Mouse (Mus musculus) thymus, postnatal 0 days (tissue): Measurements from ENCODE around the gene Tnk1. TPM values are rescaled to one million over a fixed set of nuclear protein-coding genes. Genes with fewer than 3 reads are reported as not detected.

Source experiments
- DNase-seq: peaks from one replicate; pipeline ENCODE4 v3.0.0-alpha.2; 2015; ENCODE audit warnings: low spot score
- polyA plus RNA-seq: library from polyadenylated mRNA; unstranded; fragments of >200 nt; fragmentation: Nextera tagmentation; extraction: Ambion mirVana; gene quantifications from 2 replicates; pipeline ENCODE4 v1.2.1, GENCODE M21; 2015

Gene Tnk1
- polyA plus RNA-seq: 1.1 and 1.5 TPM in 2 replicates

DNA sequence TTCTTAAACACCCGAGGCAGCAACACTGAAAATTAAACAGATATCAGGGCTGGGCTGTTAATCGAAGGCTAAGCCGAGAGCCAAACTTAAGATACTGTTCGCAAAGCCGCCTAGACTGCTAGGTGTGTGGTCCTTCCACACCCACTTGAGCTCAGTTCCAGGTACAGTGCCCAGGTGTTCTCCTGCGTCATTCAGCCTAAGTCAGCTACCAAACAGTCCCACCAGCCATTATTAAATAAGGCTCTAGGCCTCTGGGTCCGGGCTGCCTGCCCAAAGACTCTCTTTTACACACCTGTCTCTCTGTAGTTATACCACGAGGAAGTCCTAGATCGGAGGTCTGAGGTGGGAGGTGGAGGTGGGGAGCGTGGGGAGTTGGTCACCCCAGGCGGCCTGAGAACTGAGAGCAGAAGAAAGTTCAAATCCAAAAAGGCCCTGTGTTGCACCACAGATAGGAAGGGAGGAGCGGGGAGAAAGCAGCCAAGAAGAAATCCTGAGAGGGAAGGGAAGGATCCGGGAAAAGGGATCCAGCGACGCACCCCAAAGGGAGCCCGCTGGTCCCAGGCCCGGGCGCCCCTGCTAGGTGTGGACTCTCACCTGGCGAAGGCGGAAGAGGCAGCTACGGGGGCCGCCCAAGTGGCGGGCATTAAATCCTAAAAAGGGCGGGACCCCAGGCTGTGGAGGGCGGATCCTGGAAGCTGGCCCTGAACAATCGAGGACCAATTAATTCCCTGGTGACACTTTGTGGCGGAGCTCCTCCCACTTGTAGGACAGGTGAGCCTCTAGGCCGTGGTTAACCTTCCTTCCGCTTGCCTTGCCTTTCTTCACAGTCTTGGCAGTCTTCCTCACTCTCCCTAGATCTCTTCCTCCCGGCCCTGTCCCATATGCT, at the start of gene Tnk1:
TSS of gene Tnk1 (minus strand) at position 618 of the 886 bp plus-strand sequence.
- no peak for DNase-seq

DNA sequence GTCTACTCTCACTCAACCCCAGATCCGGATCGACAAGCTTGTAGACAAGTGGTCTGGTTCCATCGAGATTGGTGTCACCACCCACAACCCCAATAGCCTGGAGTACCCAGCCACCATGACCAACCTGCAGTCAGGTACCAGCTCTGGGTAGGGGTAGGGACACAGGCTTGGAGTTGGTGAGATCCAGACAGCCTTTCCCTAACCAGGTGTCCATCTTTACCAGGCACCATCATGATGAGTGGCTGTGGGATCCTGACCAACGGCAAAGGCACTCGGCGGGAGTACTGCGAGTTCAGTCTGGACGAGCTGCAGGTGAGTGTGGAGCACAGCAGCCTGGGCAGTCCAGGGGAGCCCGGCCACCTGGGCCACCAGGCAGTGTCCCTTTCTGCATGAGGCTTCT, 45.8 kb upstream of the Tnk1 start:
- no peak for DNase-seq

DNA sequence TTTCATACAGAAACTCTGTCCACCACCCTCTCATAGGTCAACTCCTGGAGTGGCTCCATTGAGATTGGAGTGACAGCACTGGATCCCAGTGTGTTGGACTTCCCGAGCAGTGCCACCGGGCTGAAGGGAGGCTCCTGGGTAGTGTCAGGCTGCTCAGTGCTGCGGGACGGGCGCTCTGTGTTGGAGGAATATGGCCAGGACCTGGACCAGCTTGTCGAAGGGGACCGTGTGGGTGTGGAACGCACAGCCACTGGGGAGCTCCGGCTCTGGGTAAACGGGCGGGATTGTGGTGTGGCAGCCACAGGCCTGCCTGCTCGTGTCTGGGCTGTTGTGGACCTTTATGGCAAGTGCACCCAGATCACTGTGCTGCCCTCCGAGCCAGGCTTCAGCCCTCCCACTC, 44.4 kb upstream of the Tnk1 start:
- no peak for DNase-seq

DNA sequence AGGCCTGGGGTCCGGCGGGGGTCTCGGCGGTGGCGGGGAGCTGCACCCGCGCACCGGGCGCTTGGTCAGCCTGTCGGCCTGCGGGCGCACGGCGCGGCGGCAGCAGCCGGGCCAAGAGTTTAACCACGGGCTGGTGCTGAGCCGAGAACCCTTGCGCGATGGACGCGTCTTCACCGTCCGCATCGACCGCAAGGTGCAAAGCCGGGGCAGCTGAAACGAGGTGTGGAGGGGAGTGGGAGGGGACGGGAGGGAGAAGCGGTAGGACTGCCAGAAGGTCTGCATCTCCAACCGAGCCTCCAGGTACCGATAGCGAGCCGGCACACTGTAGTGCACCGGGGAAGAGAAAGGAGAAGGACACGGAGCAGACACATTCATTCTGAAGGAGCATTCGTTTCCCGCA, 43.5 kb upstream of the Tnk1 start:
- no peak for DNase-seq

DNA sequence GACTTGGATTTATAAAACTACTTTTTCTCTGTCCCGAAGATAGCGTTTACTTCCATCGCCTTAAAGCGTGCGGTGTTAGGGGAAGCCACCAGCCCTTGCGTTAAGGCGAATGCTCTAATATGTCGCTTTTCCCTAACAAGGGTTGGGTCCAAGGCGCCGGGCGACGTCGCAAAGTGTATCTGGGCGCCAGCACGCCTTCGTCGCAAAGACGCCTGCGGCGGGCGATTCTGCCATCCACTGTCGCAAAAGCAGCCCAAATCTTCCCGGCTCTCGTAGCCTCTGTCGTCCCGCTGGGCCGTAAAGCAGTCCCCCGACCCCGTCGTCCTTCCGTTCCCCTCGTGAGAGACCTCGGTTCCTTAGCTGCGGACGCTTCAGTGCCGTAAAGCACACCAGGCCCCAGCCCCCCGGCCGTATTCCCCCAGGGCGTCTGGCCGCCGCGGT, 42.9 kb upstream of the Tnk1 start:
- DNase-seq: peak; percentile 98

DNA sequence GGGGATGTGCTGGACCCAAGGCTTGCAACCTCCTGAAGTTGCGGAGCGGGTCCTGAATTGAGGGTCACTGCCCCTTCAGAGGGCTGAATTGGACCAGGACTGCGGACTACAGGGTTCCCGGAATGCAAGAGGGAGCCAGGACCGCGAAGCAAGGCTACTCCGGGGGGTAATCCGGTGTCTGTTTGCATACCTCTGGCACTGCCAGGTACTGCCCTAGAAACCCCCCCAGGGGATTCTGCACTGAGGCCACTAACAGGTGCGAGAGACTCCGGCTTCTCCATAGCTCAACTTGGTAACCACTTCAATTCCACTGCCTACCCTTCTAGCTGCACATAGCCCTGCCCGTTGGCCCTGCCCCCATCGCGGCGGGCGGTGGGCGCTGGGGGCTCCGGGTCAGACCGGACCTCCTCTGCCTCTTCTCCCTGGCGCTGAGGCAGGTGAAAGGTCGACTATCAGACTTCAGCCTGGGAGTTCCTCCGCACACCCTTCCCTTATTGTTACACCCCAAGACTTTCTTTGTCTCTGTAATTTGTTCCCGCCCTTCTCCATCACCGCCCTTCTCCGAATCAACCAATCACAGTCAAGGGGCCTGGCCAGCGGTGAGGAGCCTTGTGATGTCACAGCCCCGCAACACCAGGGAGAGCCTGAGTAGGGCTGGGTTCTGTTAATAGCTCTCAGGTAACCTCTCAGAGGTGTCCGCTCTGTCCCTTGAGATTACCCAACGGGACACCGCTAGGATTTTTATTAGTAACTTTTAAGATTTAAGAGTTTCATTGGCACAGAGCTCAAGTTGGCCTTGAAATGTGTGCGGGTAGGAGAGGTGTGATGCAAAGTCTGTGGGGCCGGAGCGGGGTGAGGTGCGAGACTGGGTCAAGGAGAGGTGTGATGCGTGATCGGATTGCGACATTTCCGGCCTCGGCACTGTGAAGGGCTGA, 42.2 kb upstream of the Tnk1 start, which contains the start of the genes 2810408A11Rik and Neurl4:
TSS of gene 2810408A11Rik (minus strand) at position 517 of the 935 bp plus-strand sequence.
TSS of gene Neurl4 (plus strand) at position 602 of the 935 bp plus-strand sequence.
- peak; percentile 96 for DNase-seq

DNA sequence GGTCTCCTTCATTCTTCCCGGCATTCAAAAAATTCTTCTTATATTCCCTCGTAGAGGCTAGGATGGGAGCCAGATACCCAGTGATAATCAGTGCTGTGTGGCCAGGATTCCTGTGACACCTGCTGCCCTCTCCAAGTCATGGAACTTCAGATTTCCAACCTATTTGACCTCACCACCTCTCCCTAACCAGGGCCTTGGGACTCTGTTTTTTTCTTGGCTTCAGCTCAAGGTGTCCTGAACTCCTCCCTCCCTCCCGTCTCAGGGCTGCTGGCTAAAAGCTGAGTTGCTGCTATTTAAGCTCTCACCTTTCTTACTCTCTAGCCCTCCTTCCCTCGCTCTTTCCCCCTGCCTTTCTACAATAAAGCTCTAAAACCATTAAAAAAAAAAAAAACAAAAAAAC, 41.3 kb upstream of the Tnk1 start:
- no peak for DNase-seq

DNA sequence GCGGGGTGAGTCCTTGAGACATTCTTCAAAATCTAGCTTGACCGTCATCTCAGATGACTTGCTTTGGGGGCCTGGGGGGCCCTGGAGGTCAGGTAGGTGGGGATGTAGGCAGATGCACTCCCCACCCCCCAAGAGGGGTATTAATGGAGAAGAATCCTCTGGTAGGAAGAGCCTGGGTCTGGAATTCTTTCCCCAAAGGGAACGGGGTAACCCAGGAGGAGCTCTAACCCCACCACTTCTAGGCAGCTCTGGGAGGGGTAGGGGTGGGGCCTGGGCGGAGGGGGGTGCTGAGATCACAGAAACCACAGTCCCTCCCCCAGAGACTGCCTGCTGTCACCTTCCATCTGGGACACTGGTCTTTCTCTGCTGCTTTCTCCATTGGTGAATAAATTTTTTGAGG, 36.8 kb upstream of the Tnk1 start, which contains the start of gene Acap1:
TSS of gene Acap1 (minus strand) at position 249 of the 400 bp plus-strand sequence.
- DNase-seq: peak; percentile 81

DNA sequence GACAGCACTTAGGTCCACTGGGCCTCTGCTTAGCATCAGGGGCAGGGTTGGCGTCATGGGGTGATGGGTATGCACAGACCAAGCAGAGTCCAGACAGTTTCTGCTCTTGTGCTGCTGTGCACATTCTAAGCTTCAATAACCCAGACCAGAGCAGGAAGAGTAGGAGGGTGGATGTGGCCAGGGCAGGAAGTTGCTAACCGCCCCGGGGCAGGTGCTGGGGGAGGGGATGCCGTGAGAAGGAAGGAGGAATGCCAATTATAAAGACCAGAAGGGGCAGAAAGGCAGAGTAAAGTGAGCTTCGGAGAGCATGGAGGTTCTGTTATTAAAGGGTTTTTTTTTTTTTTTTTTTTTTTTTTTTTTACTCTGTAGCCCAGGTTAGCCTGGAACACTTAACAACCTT, 36.1 kb upstream of the Tnk1 start:
- DNase-seq: peak; percentile 88

DNA sequence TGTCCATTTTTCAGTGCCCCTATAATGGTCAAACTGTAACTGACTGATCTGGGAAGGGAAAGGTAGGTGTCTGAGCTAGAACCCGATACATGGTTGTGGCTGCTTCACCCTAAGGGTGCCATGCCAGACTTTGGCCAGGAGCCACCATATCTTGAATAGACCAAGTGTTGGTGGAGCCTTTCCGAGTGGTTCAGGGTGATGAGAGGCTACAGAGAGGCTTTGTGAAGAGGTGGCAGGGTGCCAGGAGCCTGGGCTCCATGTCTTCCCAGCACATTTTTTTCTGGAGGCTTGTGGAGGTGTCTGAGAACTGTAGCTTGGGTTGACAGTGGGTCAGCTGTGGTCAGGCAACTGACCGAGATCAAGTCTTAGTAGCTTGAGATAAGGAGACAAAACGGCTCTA, 33.0 kb upstream of the Tnk1 start:
- DNase-seq: no peak

DNA sequence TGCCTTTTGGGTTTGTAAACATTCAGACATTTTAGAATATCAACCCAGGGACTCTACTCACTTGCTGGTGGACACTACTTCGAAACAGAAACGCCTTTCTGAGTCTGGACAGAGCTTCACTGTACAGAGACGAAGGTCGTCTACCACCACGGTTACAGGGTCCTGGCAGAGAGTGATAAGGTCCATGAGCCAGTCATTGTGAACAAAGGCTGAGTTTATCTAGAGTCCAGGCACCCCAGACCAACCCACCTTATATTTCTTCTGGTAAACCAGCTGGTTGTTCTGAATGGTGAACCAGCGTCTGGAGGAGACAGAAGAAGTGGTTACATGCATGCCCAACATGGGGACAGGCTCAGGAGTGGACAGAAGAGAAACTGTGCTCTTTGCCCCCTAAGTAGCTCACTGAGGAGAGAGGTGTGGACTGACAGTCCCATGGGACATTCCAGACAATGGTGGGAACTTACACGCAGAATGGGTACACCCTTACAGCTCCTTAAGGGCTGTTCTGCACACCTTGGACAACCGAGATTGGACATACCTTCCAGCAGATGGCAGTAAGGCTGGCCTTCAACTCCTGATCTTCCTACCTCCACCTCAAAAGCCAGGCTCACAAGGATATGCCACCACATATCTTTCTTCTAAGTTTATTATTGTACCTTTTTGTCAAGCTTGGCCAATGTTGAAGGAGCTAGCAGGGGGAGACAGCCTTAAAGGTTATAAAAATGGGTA, 28.5 kb upstream of the Tnk1 start:
- no peak for DNase-seq

DNA sequence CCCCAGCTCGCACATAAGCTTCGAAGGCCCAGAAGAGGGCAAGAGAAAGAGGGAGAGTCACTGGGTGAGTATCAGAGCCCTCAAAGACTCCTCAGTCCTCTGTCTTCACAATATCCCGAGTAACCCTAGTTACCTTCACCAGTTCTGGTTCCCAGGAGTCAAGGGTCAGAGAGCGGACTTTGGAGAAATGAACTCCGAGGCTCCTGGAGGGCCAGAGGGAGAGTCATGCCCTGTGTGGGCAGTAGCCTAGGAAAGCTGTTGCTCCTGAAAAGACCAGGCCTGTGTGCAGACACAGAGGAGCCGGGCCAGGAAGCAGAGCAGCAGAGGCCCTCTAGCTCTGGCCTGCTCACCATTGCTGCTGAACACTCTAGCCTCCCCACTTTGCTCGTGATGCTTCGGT, 26.1 kb upstream of the Tnk1 start:
- DNase-seq: no peak

DNA sequence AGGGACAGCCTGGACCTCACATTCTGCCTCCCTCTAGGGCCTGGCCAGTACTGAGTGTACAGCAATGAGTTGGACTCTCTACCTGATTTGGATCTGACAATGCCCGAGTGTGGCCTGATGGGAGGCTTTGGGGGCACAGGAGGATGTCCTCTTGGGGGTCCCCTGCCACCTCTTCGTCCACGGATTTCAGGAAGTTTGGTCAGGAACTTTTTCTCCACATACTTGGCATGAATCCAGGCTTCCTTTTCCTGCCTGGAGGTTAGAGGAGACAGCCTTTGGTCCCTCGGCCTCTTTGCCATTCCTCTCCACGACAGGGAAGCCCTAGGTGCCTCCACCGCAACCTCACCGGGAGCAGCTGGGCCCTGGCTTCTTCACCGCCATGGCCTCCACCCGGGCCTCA, 25.7 kb upstream of the Tnk1 start:
- no peak for DNase-seq

DNA sequence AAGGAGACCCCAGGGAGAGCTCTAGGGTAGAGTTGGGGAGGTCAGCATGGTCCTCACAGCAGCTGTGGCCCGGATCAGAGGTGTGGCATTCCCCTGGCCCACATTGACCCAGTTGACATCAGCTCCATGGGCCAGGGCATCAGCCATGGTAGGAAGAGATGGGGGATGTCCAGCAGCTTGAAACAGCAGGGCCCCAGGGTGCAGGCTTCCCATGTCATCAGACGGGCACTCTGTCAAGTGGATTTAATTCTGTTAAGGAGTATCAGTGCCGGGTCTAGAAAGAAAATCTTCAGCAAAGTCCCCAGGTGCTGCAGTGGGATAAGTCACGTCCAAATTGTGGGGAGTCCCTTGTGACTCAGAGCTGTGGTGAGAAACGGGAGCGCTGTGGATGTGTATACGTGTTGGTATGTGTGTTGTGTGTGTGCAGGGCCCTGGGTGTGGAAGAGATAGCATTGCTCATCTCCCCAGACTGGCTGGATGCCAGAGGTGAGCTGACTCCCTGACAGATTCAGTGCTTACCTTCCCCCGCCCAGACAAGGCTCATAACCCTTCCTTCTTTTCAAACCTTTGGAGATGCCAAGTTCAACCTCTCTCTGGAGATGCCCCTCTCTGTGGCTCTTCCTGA, 25.1 kb upstream of the Tnk1 start:
- DNase-seq: no peak

DNA sequence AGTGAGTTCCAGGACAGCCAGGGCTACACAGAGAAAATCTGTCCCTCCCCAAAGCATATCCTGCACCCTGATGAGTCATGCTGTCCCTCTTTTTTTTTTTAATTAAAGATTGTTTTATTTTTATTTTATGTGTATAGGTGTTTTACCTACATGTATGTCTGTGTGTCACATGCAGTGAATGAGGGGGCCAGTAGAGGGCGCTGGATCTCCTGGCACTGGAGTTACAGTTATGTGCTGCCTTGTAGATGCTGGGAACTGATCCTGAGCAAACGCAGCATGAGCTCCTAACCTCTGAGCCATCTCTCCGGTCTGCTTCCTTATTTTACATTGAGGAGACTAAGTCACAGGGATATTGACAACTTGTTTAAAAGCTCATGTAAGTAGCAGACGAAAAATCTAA, 24.5 kb upstream of the Tnk1 start:
- peak; percentile 59 for DNase-seq

DNA sequence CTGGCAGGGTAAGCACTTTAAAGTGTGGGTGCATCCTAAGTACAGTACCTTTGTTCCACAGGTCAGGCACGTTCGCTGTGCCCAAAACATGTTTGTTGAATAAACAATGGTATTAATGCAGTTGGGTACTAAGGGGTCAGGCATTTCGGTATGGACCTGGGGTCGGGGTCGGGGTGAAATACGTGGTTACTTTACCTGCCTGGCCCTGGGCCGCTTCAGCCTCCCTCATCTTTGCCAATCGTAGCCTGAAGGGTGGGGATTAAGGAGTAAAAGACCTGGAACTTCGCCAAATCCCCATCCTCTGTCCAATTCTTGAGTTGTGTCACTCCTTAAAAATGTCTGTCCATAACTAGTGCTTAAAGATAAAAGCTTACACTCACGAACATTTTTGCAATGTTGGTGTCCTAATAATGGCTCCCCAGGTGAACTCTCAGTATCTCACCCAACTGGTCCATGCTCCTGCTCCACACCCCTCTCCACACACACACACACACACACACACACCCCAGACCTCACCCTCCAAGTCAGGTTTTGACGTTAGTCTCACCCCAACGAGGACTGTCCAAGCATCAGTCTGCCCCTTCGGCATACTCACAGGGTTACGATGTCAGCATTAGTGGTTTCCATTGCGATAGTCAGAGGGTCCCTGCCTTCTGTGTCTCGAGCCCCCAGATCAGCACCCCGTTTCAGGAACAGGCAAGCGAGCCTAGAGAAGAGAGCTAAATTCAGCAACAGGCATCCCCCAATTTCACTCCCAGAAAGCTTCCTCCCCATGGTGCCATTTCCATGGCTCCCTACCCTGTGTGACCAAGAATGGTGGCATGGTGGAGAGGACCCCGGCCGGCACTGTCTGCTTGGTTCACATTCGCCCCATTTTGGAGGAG, 23.5 kb upstream of the Tnk1 start:
- DNase-seq: no peak

DNA sequence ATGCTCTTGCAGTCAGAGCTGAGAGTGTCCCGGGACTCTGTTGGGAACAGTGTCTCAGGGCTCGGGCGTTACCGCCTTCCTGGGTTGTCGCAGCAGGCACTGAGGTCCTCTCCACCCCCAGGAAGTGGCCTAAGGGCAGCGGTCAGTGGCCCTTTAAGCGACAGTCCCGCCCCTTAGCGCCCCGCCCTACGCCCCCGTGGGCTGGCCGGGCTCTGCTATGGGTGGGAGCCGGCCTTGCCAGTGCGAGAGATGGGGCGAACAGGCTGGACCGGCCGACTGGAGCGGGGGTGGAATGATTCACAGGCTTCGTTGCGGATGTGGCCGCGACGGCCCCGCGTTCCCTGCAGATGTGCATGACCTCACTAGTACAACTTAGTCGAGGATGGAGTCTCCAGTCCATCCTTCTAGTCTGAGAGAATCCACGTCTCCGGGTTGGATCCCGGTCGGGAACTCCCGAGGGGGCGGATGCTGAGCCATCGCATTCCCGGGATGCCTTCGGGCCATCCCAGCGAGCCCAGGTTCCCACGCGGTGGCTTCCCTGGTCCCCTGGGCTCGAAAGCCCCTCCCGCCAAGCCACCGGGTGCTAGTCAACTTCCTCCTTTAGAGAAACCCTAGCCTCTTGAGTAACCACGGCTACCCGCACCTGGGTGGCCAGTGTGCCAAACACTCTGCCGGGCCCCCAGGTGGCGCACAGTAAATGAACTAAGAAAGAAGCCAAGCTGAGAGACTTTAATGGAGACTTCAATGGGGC, 22.5 kb upstream of the Tnk1 start, which contains the start of gene Kctd11:
TSS of gene Kctd11 (minus strand) at position 554 of the 751 bp plus-strand sequence.
- peak; percentile 80 for DNase-seq

DNA sequence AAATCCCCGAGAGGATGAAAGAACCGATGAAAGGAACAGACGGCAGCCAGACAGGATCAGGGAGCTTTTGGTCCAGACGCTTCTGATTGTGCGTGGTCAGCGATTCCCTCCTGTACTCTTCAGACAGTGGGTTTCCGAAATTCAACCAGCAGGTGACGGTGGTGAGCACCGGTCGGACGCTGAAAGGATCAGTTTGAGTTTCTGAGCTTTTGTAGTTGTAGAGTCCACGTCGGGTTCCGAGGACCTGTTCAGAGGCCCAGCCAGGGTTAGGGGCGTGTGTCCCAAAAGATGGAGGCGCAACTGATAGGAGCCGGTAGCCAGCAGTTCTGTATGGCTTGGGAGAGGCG, 21.9 kb upstream of the Tnk1 start:
- DNase-seq: peak; percentile 58

DNA sequence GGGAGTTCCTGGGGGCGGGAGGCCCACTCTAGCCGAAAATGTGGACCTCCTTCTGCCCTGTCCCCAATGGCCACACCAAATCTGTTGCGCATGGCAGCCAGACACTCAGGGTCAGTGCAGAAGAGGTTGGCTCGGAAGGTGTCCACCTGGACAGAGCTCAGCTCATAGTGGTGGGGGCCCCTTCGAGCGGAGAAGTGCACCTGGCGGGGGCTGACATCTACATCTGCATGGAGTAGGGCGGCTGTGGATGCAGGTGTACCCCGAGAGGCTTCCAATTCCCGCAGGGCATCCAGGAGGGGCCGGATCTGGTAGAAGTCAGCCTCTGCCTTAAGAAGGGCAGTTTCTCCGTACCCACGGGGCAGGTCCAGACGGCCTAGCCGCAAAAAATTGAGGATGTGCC, 21.2 kb upstream of the Tnk1 start:
- no peak for DNase-seq
